Mouse (Mus musculus): Measurements from ENCODE around the gene Satl1. TPM values are rescaled to one million over a fixed set of nuclear protein-coding genes. Genes with fewer than 3 reads are reported as not detected.

Gene Satl1
- polyA plus RNA-seq, 1 experiment from 2014 or later: not detected

GRCm38 (mm10) chrX:112347467-112348394 lies 58.8 kb downstream of the Satl1 start:
- 71% methylated on average over 4 of the region's 4 CpGs for WGBS
- no peak overlapping the region for H3K4me2 ChIP-seq
- no peak overlapping the region for H3K27ac ChIP-seq (ENCODE audit: low read depth, low read length)
- DNase-seq (ENCODE audit: low spot score) (no peak), ATAC-seq (replicated peaks; ENCODE audit: low FRiP score) (no peak)
- no peaks in the 10 kb centered on the region for H3K4me1 ChIP-seq (replicated peaks; ENCODE audit: control insufficient read depth, insufficient read depth, low read length)
- H3K27me3 ChIP-seq (replicated peaks; ENCODE audit: control insufficient read depth, insufficient read depth, low read length): no peaks in the 10 kb centered on the region
- no peak overlapping the region for H3K9ac ChIP-seq (ENCODE audit: low read depth, low read length)
- H3K36me3 ChIP-seq (ENCODE audit: control insufficient read depth, insufficient read depth, low read length): no peaks in the 10 kb centered on the region
- H3K9me3 ChIP-seq (ENCODE audit: control insufficient read depth, low read length): no peaks in the 10 kb centered on the region
- no peak overlapping the region for H3K4me3 ChIP-seq (ENCODE audit: low read depth, low read length)

DNA sequence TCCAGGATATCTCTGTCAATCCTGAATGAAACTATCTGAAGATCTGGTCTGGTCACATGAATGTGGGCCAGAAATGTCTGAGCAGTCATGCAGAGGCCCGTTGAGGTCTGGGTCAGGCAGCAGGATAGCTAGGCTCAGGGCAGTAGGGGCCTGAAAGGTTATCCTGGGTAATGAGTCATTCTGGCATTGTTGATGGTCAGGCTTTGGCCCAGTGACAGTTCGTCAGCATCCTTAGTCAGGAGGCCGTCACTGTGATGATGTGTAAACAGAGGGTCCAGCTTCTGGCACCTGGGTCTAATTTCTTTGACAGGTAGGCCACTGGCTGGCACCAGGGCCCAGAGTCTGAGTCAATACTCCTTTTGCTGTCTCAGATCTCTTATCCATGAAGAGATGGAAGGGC lies 67.1 kb downstream of the Satl1 start:
- H3K36me3 ChIP-seq (ENCODE audit: control insufficient read depth, insufficient read depth, low read length): no peaks in the 10 kb centered on the region
- no peak overlapping the region for H3K4me2 ChIP-seq
- no peak overlapping the region for H3K27ac ChIP-seq (ENCODE audit: low read depth, low read length)
- no peaks in the 10 kb centered on the region for H3K4me1 ChIP-seq (replicated peaks; ENCODE audit: control insufficient read depth, insufficient read depth, low read length)
- no peaks in the 10 kb centered on the region for H3K27me3 ChIP-seq (replicated peaks; ENCODE audit: control insufficient read depth, insufficient read depth, low read length)
- no peak overlapping the region for H3K4me3 ChIP-seq (ENCODE audit: low read depth, low read length)
- 77% methylated on average over 3 of the region's 3 CpGs for WGBS
- H3K9ac ChIP-seq (ENCODE audit: low read depth, low read length): no peak overlapping the region
- ATAC-seq (replicated peaks; ENCODE audit: low FRiP score) (no peak), DNase-seq (ENCODE audit: low spot score) (no peak)
- no peaks in the 10 kb centered on the region for H3K9me3 ChIP-seq (ENCODE audit: control insufficient read depth, low read length)

Other genes with a start within 250 kb of the Satl1 start
- gene 4933403O08Rik, start 167.7 kb downstream of the Satl1 start, polyA plus RNA-seq (2014; fragmentation: Nextera tagmentation; extraction: Ambion mirVana): not detected in 2 replicates
- 47.5 and 48.6 TPM in 2 replicates for gene Apool, start 95.4 kb downstream of the Satl1 start, polyA plus RNA-seq (2014; fragmentation: Nextera tagmentation; extraction: Ambion mirVana)
- not detected in 2 replicates for gene 2010106E10Rik, start 88.5 kb upstream of the Satl1 start, polyA plus RNA-seq (2014; fragmentation: Nextera tagmentation; extraction: Ambion mirVana)
- 6.0 and 6.8 TPM in 2 replicates for gene Zfp711, start 193.7 kb upstream of the Satl1 start, polyA plus RNA-seq (2014; fragmentation: Nextera tagmentation; extraction: Ambion mirVana)

Measured in liver, embryonic 11.5 days (tissue).